Mouse (Mus musculus) embryonic fibroblast, embryonic 13.5 days (primary cell): Measurements from ENCODE around the gene Ddx24. TPM values are rescaled to one million over a fixed set of nuclear protein-coding genes. Genes with fewer than 3 reads are reported as not detected.
A peak's percentile ranks its signal among the peaks of the same experiment; 100 is the strongest.
"Not testable (repeated sequence)": the region's sequence is repeated elsewhere in the genome, so short reads cannot be mapped to it uniquely, and the experiment has no call there.

Experiments
- H3K27ac ChIP-seq: 2 replicates; pipeline ENCODE4 v1.5.1; 2012; ENCODE audit warnings: low read length, control low read depth, inconsistent platforms; ENCODE audit not compliant: insufficient read depth
- H3K4me1 ChIP-seq: 2 replicates; pipeline ENCODE4 v1.6.1; 2011; ENCODE audit warnings: low read length; ENCODE audit not compliant: control insufficient read depth, insufficient read depth
- H3K4me3 ChIP-seq: 2 replicates; pipeline ENCODE4 v1.5.1; 2011; ENCODE audit warnings: mild to moderate bottlenecking, control low read depth, low read length; ENCODE audit not compliant: insufficient read depth
- CTCF ChIP-seq: IDR thresholded peaks from 2 replicates; pipeline ENCODE4 v1.5.1; 2011; ENCODE audit warnings: mild to moderate bottlenecking, control low read depth, low read length, moderate library complexity, borderline replicate concordance; ENCODE audit not compliant: insufficient read depth
- POLR2A ChIP-seq: IDR thresholded peaks from 2 replicates; pipeline ENCODE4 v1.6.1; 2011; ENCODE audit warnings: low read depth, mild to moderate bottlenecking, control low read depth, low read length, moderate library complexity
- polyA plus RNA-seq: library from polyadenylated mRNA; stranded (reverse); fragments of >200 nt; gene quantifications from 2 replicates; pipeline ENCODE4 v1.2.4, GENCODE M21; 2011; ENCODE audit warnings: low read depth; ENCODE audit not compliant: missing spikeins, insufficient read length

Gene Ddx24
- 63.6 and 67.9 TPM in 2 replicates for polyA plus RNA-seq

DNA sequence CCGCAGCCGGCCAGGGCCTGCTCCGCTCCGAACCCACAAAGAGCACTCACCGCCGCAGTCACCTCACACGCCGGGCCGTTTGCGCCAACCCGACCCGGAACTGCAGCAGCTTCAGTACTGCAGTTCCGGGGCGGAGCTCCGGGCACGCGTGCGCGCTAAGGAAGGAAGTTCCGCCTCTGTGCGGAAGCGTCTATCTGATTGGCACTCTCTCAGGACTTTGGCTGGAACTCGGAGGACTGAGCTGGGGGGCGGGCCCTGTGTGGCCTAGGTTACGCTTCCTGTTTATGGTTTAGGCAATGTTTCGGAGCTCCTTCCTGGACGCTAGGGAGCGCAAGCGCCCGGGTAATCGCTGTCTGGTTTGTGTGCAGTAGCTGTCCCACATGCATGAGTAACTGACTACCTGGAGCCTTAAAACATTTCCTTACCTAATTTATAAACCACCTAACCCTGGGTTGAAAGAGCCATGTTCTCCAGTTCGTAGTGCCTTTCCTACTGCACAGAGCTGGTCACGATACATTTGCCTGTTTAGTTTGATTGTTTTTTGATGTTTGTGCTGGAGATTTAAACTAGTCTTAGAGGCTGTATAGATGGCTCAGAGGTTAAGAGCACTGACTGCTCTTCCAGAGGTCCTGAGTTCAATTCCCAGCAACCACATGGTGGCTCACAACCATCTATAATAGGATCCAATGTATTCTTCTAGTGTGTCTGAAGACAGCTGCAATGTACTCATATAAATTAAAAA is at the start of gene Ddx24:
Ddx24 (minus strand) TSS at position 102 of the 742 bp plus-strand sequence.
- TF ChIP-seq CTCF: peak; percentile 74
- peak; percentile 77 for TF ChIP-seq POLR2A
- Histone ChIP-seq H3K4me3 (peak within 1 kb of the TSS; percentile 97), H3K27ac (0 out of 2 replicates have a peak within 1 kb of the TSS, but pooled peaks have one; percentile 33), H3K4me1 (peaks cover 15% of the 10 kb centered on the region)

DNA sequence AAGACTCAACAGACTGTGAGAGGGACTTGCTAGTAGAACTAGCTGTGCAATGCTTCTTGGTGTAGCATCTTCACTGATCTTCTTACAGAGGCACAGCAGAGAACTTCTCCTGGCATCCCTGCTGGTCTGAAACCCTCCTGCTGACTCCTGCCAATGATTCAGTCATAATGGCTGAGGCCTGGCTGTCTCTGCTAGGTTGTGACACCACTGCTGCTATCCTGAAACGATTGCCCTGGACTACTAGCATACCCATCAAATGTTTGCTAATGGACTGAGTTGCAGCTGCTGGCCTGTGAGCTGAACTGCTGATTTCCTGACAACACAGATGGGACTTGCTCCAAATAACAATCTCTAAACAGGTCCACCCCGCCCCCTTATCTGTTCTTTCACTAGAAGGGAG is 48.9 kb upstream of the Ddx24 start:
- no peak overlapping the region for H3K27ac ChIP-seq
- H3K4me1 ChIP-seq: no peaks in the 10 kb centered on the region
- TF ChIP-seq POLR2A: no peak
- TF ChIP-seq CTCF: no peak
- H3K4me3 ChIP-seq: no peak overlapping the region

DNA sequence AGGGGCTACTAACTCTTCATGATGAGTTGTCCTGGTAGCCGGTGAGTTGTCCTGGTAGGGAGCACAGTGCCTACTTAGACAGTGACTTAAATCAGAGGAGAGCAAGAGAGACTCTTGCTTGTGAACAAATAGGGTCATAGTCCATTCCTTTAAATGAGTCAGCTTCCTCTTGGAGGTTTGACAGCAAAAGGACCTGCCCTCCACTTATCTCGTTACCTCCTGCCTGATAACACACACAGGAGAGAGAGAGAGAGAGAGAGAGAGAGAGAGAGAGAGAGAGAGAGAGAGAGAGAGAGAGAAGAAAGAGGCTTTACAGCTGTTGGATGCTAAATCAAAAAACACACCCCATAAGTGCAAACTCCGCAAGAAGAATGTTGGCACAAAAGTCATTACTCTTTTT is 31.5 kb upstream of the Ddx24 start, which contains the start of gene Ifi27l2b:
Ifi27l2b (minus strand) TSS at position 84 of the 400 bp plus-strand sequence.
- TF ChIP-seq CTCF (no peak), POLR2A (no peak)
- Histone ChIP-seq H3K4me3 (no peak within 1 kb of the TSS), H3K27ac (no peak within 1 kb of the TSS), H3K4me1 (no peaks in the 10 kb centered on the region)

DNA sequence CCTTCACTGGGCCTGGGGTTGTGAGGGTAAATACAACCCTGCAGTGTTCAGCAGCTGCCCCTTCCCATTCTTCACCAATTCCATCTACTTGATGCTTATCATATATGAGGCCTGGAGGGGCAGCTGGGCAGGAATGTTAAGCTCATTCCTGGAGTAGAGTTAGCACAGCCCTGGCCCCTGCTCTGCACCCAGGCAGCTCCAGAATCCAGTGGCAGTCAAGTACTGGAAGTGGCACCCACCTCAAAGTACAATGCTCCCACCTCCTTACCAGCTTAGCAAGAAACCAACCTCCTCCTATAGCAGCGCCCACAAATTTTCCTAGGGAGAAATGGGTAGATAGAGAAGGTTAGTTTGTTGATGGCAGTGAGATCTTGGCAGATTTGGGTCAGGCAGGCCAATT is 31.1 kb upstream of the Ddx24 start:
- H3K27ac ChIP-seq, H3K4me3 ChIP-seq, H3K4me1 ChIP-seq: not testable (repeated sequence)

DNA sequence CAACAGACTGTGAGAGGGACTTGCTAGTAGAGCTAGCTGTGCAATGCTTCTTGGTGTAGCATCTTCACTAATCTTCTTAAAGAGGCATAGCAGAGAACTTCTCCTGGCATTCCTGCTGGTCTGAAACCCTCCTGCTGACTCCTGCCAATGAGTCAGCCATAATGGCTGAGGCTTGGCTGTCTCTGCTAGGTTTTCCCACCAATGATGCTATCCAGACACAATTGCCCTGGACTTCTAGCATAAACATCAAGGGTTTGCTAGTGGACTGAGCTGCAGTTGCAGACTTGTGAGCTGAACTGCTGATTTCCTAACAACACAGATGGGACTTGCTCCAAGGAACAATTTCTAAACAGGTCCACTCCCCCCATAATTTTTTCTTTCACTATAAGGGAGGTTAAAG is 27.7 kb upstream of the Ddx24 start:
- Histone ChIP-seq H3K4me3 (no peak overlapping the region), H3K27ac (no peak overlapping the region), H3K4me1 (no peaks in the 10 kb centered on the region)
- no peak for TF ChIP-seq POLR2A
- TF ChIP-seq CTCF: no peak

DNA sequence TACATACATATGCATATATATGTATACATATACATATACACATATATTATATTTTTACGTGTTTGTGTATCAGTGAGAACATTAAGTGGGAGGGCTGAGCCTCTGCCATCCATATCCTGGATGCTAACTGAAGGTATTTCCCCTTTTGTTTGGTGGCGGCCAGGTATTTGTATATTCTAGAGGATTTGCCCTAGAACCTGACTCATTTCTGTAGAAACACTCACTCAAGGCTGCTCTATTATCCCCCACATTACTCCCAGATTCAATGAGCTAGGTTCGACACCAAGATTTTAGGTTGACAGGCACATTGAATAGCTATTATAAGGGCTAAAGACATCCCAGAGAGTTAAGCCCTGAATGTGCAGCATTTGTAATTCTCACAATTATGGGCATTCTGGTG is 19.4 kb upstream of the Ddx24 start:
- H3K4me1 ChIP-seq: no peaks in the 10 kb centered on the region
- no peak overlapping the region for H3K4me3 ChIP-seq
- TF ChIP-seq CTCF: no peak
- TF ChIP-seq POLR2A: no peak
- no peak overlapping the region for H3K27ac ChIP-seq

DNA sequence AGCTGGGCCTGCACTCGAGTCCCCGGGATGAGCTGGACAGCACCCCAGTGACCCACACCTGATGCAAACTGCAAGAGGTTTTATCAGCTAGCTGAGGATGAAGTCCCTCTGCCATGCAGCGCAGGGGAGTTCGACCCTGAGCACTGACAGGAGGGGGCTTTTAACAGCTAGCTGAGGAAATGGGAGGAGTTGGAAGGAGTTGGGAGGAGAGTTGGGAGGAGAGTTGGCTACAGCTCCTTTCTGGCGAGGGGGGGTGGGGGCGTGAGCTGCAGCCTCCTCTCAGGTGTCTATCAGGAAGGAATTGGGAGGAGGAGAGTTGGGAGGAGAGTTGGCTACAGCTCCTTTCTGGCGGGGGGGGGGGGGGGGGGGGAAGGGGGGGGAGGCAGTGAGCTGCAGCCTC is 18.6 kb upstream of the Ddx24 start:
- H3K4me3 ChIP-seq, H3K4me1 ChIP-seq, H3K27ac ChIP-seq: not testable (repeated sequence)

DNA sequence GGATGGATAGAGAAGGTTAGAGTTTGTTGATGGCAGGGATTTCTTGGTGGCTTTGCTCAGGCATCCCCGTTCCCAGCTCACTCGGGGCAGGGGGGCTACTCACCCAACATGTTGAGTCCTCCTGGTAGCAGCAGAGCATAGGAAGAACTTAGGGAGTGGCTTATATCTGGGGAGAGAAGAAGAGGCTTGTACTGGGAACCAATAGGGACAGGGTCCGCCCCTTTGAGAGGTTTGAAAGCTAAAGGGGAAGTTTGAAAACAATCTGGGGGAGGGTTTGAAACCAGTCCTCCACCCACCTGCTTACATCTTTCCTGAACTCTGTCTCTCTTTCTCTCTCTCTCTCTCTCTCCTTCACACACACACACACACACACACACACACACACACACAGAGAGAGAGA is 17.9 kb upstream of the Ddx24 start, which contains the start of gene Ifi27l2a:
Ifi27l2a (minus strand) TSS at position 157 of the 400 bp plus-strand sequence.
- Histone ChIP-seq H3K27ac (no peak within 1 kb of the TSS), H3K4me3 (no peak within 1 kb of the TSS), H3K4me1 (no peaks in the 10 kb centered on the region)
- no peak for TF ChIP-seq POLR2A
- no peak for TF ChIP-seq CTCF

DNA sequence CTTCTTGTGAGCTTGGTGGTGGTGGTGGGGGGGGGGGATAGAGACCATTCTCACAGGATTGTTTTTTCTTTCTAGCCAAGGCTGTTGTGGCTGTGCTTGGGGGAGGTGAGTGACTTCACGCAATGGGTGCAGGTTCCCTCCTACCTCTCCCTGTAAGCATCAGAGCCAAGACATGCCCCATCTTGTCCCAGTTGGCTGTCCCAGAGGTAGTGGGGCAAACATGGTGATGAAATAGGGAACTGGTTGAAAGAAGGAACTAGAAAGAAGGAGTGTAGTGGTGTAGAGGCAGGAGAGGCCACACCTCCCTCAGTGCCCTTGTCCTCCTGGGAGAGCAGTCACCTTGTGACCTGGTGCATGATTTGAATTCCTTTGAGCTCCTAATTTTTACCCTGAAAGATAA is 12.0 kb upstream of the Ddx24 start:
- TF ChIP-seq POLR2A (no peak), CTCF (no peak)
- H3K4me3 ChIP-seq: no peak overlapping the region
- H3K4me1 ChIP-seq: no peaks in the 10 kb centered on the region; the same call in none of the 2 replicates
- H3K27ac ChIP-seq: no peak overlapping the region

DNA sequence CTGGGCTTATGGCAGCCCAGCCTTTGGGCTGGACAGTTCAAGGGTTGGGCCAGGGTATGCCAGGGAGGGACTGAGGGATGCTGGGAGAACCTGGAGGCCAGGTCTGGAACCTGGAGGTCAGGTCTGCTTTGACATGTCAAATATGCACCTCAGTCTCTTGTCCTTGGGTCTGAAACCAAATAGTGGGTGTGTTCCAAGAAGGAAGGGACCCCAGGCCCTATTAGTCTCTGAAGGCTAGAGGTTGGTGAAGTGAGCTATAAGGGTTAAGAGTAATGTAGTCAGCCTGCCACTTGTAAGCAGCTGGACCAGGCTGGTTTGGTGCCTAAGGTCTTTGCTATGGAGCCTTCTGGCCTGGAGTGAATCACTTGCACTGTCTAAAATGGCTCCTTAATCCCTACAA is 9.2 kb upstream of the Ddx24 start:
- H3K27ac ChIP-seq: no peak overlapping the region
- TF ChIP-seq CTCF: no peak
- peak overlapping the region; percentile 47 for H3K4me3 ChIP-seq

More for the DNA sequence above, 9.2 kb upstream of the Ddx24 start:
- H3K4me1 ChIP-seq: no peaks in the 10 kb centered on the region; the same call in none of the 2 replicates
